Comparison of ENCODE assay signal across 29 mouse cellular contexts in genomic region chr1:28348572-28348971, GRCm38 (mm10).
A peak's percentile ranks its signal among the peaks of the same experiment; 100 is the strongest.
DNase-seq lines count a peak whose midpoint lies in the region; ATAC-seq and TF ChIP-seq lines count a peak whose summit lies in the region.
"Had no signal": no experiment of that assay in that cellular context is flagged by ENCODE, and none has a peak within 500 bp of the region (broad histone marks: within the 10 kb centered on the region; RNA-seq: fewer than 3 reads in every experiment).

No protein-coding gene starts in this region.

- no peaks in the 10 kb centered on the region for H3K79me2 ChIP-seq in myocyte (ENCODE audit: control insufficient read depth, insufficient read depth)

- no peaks in the 10 kb centered on the region for H3K9me3 ChIP-seq in forebrain, embryonic 14.5 days (replicated peaks; ENCODE audit: control insufficient read depth, low read length)
- no peaks in the 10 kb centered on the region for H3K9me3 ChIP-seq in forebrain, embryonic 12.5 days
- no peaks in the 10 kb centered on the region for H3K9me3 ChIP-seq in kidney, embryonic 15.5 days (replicated peaks)
- H3K9me3 ChIP-seq: embryonic facial prominence, embryonic 13.5 days; G1E; hindbrain, embryonic 12.5 days; intestine, embryonic 15.5 days; limb, embryonic 12.5 days; liver, embryonic 15.5 days; midbrain, embryonic 15.5 days; neural tube, embryonic 13.5 days had no signal

- no peaks in the 10 kb centered on the region for H3K4me1 ChIP-seq in forebrain, embryonic 14.5 days (ENCODE audit: control insufficient read depth, insufficient read depth, low read length)
- H3K4me1 ChIP-seq in forebrain, embryonic 12.5 days = no peaks in the 10 kb centered on the region
- H3K4me1 ChIP-seq in kidney, adult 2 months (ENCODE audit: control insufficient read depth, insufficient read depth, low read length) = no peaks in the 10 kb centered on the region
- no peaks in the 10 kb centered on the region for H3K4me1 ChIP-seq in kidney, embryonic 15.5 days
- H3K4me1 ChIP-seq: embryonic facial prominence, embryonic 13.5 days; hindbrain, embryonic 12.5 days; intestine, embryonic 15.5 days; limb, embryonic 12.5 days; liver, embryonic 15.5 days; midbrain, embryonic 15.5 days; neural tube, embryonic 13.5 days had no signal

- TF ChIP-seq POLR2A in kidney, adult 2 months (IDR thresholded peaks at IDR 0.05; ENCODE audit: low read depth, low read length) = no peak
- no peak for TF ChIP-seq POLR2A in myocyte (IDR thresholded peaks at IDR 0.05; ENCODE audit: insufficient read length, low read depth)

- no peak overlapping the region for H3K9ac ChIP-seq in forebrain, embryonic 14.5 days (ENCODE audit: low read length)
- no peak overlapping the region for H3K9ac ChIP-seq in forebrain, embryonic 12.5 days
- no peak overlapping the region for H3K9ac ChIP-seq in kidney, embryonic 15.5 days
- H3K9ac ChIP-seq: embryonic facial prominence, embryonic 13.5 days; hindbrain, embryonic 12.5 days; intestine, embryonic 15.5 days; limb, embryonic 12.5 days; liver, embryonic 15.5 days; lung, embryonic 14.5 days; midbrain, embryonic 15.5 days; neural tube, embryonic 13.5 days had no signal

- no peak overlapping the region for H3K27ac ChIP-seq in forebrain, embryonic 14.5 days (ENCODE audit: low read depth, low read length)
- no peak overlapping the region for H3K27ac ChIP-seq in forebrain, embryonic 12.5 days
- no peak overlapping the region for H3K27ac ChIP-seq in kidney, adult 2 months (ENCODE audit: insufficient read depth, low read depth, low read length)
- no peak overlapping the region for H3K27ac ChIP-seq in kidney, embryonic 15.5 days
- H3K27ac ChIP-seq: embryonic facial prominence, embryonic 13.5 days; hindbrain, embryonic 12.5 days; hindbrain, postnatal 0 days; intestine, embryonic 15.5 days; limb, embryonic 12.5 days; liver, embryonic 15.5 days; midbrain, embryonic 15.5 days; neural tube, embryonic 13.5 days; stomach, postnatal 0 days had no signal

- DNase-seq in forebrain, embryonic 14.5 days (ENCODE audit: low spot score) = peak; percentile 3
- peak; percentile 2 for DNase-seq in kidney, adult 2 months
- DNase-seq in kidney, postnatal 4 days = peak; percentile 13 to 14
- no peak for DNase-seq in kidney, adult 18-20 months
- DNase-seq: adrenal gland, postnatal 10 days; cerebellum, adult 11 months; cerebellum, adult 9-10 months; cerebellum, postnatal 36 days; layer of hippocampus, adult 9-11 months; lung, embryonic 14.5 days; lung, postnatal 14 days; right cerebral cortex, postnatal 4 days; thymus, adult 18-20 months; thymus, postnatal 25 days had no signal

- TF ChIP-seq CTCF in kidney, adult 2 months (conservative IDR thresholded peaks at IDR 0.05; ENCODE audit: insufficient read depth, insufficient read length, low read depth, low read length) = no peak

- no peak overlapping the region for H3K4me3 ChIP-seq in forebrain, embryonic 14.5 days (ENCODE audit: low read depth, low read length)
- H3K4me3 ChIP-seq in forebrain, embryonic 12.5 days (replicated peaks) = no peak overlapping the region
- H3K4me3 ChIP-seq in kidney, adult 2 months (ENCODE audit: insufficient read depth, low read depth, low read length) = no peak overlapping the region
- H3K4me3 ChIP-seq in kidney, embryonic 15.5 days (replicated peaks) = no peak overlapping the region
- H3K4me3 ChIP-seq in myocyte = no peak overlapping the region
- H3K4me3 ChIP-seq: embryonic facial prominence, embryonic 13.5 days; erythroblast, embryonic 14.5 days; hindbrain, embryonic 12.5 days; intestine, embryonic 15.5 days; limb, embryonic 12.5 days; liver, embryonic 15.5 days; midbrain, embryonic 15.5 days; neural tube, embryonic 13.5 days had no signal

- H3K4me2 ChIP-seq in forebrain, embryonic 14.5 days (ENCODE audit: low read length) = no peak overlapping the region
- H3K4me2 ChIP-seq in forebrain, embryonic 12.5 days = no peak overlapping the region
- H3K4me2 ChIP-seq in kidney, embryonic 15.5 days = no peak overlapping the region
- peak overlapping the region; percentile 27 for H3K4me2 ChIP-seq in myocyte (ENCODE audit: low read depth)
- H3K4me2 ChIP-seq: embryonic facial prominence, embryonic 13.5 days; hindbrain, embryonic 12.5 days; intestine, embryonic 15.5 days; limb, embryonic 12.5 days; liver, embryonic 15.5 days; lung, embryonic 14.5 days; midbrain, embryonic 15.5 days; neural tube, embryonic 13.5 days had no signal

- no peak for ATAC-seq in forebrain, embryonic 14.5 days
- no peak for ATAC-seq in forebrain, embryonic 12.5 days (ENCODE audit: low FRiP score)
- no peak for ATAC-seq in kidney, embryonic 15.5 days (replicated peaks; ENCODE audit: low FRiP score)
- ATAC-seq: hindbrain, postnatal 0 days; intestine, embryonic 15.5 days; Patski had no signal

- no peaks in the 10 kb centered on the region for H3K27me3 ChIP-seq in forebrain, embryonic 14.5 days (replicated peaks; ENCODE audit: control insufficient read depth, insufficient read depth, low read length)
- H3K27me3 ChIP-seq in forebrain, embryonic 12.5 days = no peaks in the 10 kb centered on the region
- H3K27me3 ChIP-seq in kidney, adult 2 months (replicated peaks; ENCODE audit: control insufficient read depth, insufficient read depth, low read length) = no peaks in the 10 kb centered on the region
- H3K27me3 ChIP-seq in kidney, embryonic 15.5 days = no peaks in the 10 kb centered on the region
- no peaks in the 10 kb centered on the region for H3K27me3 ChIP-seq in myocyte (ENCODE audit: control insufficient read depth, insufficient read depth, insufficient read length)
- H3K27me3 ChIP-seq: embryonic facial prominence, embryonic 13.5 days; hindbrain, embryonic 12.5 days; intestine, embryonic 15.5 days; limb, embryonic 12.5 days; liver, embryonic 15.5 days; midbrain, embryonic 15.5 days; neural tube, embryonic 13.5 days; Patski had no signal

- H3K36me3 ChIP-seq in forebrain, embryonic 14.5 days (ENCODE audit: control insufficient read depth, insufficient read depth, low read length) = no peaks in the 10 kb centered on the region
- H3K36me3 ChIP-seq in forebrain, embryonic 12.5 days (replicated peaks) = no peaks in the 10 kb centered on the region
- no peaks in the 10 kb centered on the region for H3K36me3 ChIP-seq in kidney, adult 2 months (ENCODE audit: control insufficient read depth, insufficient read depth, low read length)
- H3K36me3 ChIP-seq in kidney, embryonic 15.5 days = no peaks in the 10 kb centered on the region
- no peaks in the 10 kb centered on the region for H3K36me3 ChIP-seq in myocyte (ENCODE audit: control insufficient read depth, insufficient read depth)
- H3K36me3 ChIP-seq: embryonic facial prominence, embryonic 13.5 days; G1E; hindbrain, embryonic 12.5 days; intestine, embryonic 15.5 days; limb, embryonic 12.5 days; liver, embryonic 15.5 days; midbrain, embryonic 15.5 days; neural tube, embryonic 13.5 days had no signal

- no peak overlapping the region for H3ac ChIP-seq in myocyte (ENCODE audit: control insufficient read depth, insufficient read length)

- 52% methylated on average over 3 of the region's 3 CpGs for WGBS in forebrain, embryonic 14.5 days
- WGBS in forebrain, embryonic 12.5 days = 62% methylated on average over 3 of the region's 3 CpGs
- WGBS in kidney, adult 2 months = 57% methylated on average over 3 of the region's 3 CpGs
- WGBS in kidney, embryonic 15.5 days = 57% methylated on average over 3 of the region's 3 CpGs

TF ChIP-seq in myocyte, 11 proteins besides CTCF, POLR2A, EP300 and RAD21:
- TF ChIP-seq USF1 (IDR thresholded peaks at IDR 0.05; ENCODE audit: low read depth) (no peak), CEBPB (IDR thresholded peaks at IDR 0.05; ENCODE audit: insufficient read depth, poor library complexity, severe bottlenecking) (no peak), MAX (IDR thresholded peaks at IDR 0.05; ENCODE audit: low read depth) (no peak), REST (IDR thresholded peaks at IDR 0.05; ENCODE audit: insufficient read depth, insufficient read length) (no peak), TCF12 (IDR thresholded peaks at IDR 0.05; ENCODE audit: insufficient read depth, poor library complexity, severe bottlenecking) (no peak), MYOG (IDR thresholded peaks at IDR 0.05; ENCODE audit: control insufficient read depth in 1 of 3, insufficient read depth in 1 of 3, insufficient read length in 2 of 3, low read depth in 2 of 3) (no peak), POLR2AphosphoS2 (IDR thresholded peaks at IDR 0.05; ENCODE audit: insufficient read length, low read depth) (no peak), E2F4 (IDR thresholded peaks at IDR 0.05; ENCODE audit: insufficient read depth) (no peak), SRF (IDR thresholded peaks at IDR 0.05; ENCODE audit: control insufficient read depth, insufficient read length, low read depth) (no peak), MYOD1 (IDR thresholded peaks at IDR 0.05; ENCODE audit: control insufficient read depth in 1 of 3, insufficient read length in 2 of 3, low read depth in 2 of 3) (no peak), TCF3 (IDR thresholded peaks at IDR 0.05; ENCODE audit: insufficient read length, low read depth) (no peak)
